Mouse (Mus musculus) embryonic facial prominence, embryonic 12.5 days (tissue): ENCODE results near the gene Pip4k2b. TPM values are rescaled to one million over a fixed set of nuclear protein-coding genes. Genes with fewer than 3 reads are reported as not detected.

Experiments
- ATAC-seq: fragments of 200-750 bp; cut with Nextera tagmentation; 2 replicates; pipeline ENCODE4 v1.8.0; 2017; ENCODE audit not compliant: insufficient number of reproducible peaks, insufficient read depth, low FRiP score, low TSS enrichment
- H3K27ac ChIP-seq: fragments of 300-500 bp; sonication (generic); 2 replicates; pipeline ENCODE4 v1.5.1; 2016; ENCODE audit warnings: mild to moderate bottlenecking
- H3K27me3 ChIP-seq: fragments of 300-500 bp; sonication (generic); 2 replicates; pipeline ENCODE4 v1.6.1; 2016; ENCODE audit warnings: mild to moderate bottlenecking, moderate library complexity
- H3K36me3 ChIP-seq: fragments of 300-500 bp; sonication (generic); 2 replicates; pipeline ENCODE4 v1.6.1; 2016; ENCODE audit warnings: mild to moderate bottlenecking
- H3K4me1 ChIP-seq: fragments of 300-500 bp; sonication (generic); 2 replicates; pipeline ENCODE4 v1.6.1; 2016
- H3K4me2 ChIP-seq: fragments of 300-500 bp; sonication (generic); replicated peaks from 2 replicates; pipeline ENCODE4 v1.6.1; 2016; ENCODE audit warnings: mild to moderate bottlenecking, moderate library complexity
- H3K4me3 ChIP-seq: fragments of 300-500 bp; sonication (generic); 2 replicates; pipeline ENCODE4 v1.5.1; 2016; ENCODE audit warnings: mild to moderate bottlenecking
- H3K9ac ChIP-seq: fragments of 300-500 bp; sonication (generic); 2 replicates; pipeline ENCODE4 v1.6.1; 2016; ENCODE audit warnings: mild to moderate bottlenecking, moderate library complexity
- H3K9me3 ChIP-seq: fragments of 300-500 bp; sonication (generic); 2 replicates; pipeline ENCODE4 v1.6.1; 2016; ENCODE audit warnings: mild to moderate bottlenecking, moderate library complexity
- WGBS: fragments of 180-500 bp; shearing (Covaris S2); methylation state at CpG from one replicate; pipeline ENCODE4 v1.1.7; 2016; 5-methylcytosine and 5-hydroxymethylcytosine counted together
- polyA plus RNA-seq: library from polyadenylated mRNA; unstranded; fragments of >200 nt; fragmentation: Nextera tagmentation; extraction: Ambion mirVana; gene quantifications from 2 replicates; pipeline ENCODE4 v1.2.1, GENCODE M21; 2016

Pip4k2b gene
- polyA plus RNA-seq, 1 experiment from 2014 or later, result 3.0 TPM

DNA sequence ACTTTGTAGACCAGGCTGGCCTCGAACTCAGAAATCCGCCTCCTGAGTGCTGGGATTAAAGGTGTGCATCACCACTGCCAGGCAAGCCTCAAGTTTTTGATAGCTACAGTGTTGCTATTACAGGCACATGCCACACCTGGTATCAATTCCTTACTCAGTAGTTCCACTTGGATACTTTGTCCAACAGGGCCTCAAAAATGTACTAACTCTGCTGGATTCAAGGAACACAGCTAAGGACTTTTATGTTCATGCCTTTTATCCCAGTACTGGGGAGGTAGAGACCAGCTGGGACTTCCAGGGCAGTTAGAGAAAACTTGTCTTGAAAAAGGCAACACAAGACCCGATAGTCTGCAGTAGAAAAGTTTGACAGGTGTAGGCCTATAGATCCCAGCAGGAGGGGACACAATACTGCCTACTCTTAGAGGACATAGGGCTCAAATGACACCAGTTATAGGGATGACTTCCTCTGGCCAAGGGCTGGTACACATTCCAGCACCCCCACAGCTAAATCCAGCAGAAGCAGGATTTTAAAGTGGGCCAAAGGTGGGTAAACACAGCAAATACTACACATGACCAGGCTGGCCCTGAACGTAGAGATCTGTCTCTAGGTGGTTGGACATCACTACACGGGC is 32.1 kb upstream of the Pip4k2b start:
- H3K4me1 ChIP-seq, result peaks cover 13% of the 10 kb centered on the region
- WGBS, result 55% methylated on average over 5 of the region's 5 CpGs
- H3K4me3 ChIP-seq, result no peak overlapping the region
- no peak overlapping the region for H3K9ac ChIP-seq
- no peaks in the 10 kb centered on the region for H3K9me3 ChIP-seq
- 0 out of 2 replicates have a peak, but pooled peaks have one; percentile 29 for ATAC-seq
- peaks cover 48% of the 10 kb centered on the region for H3K36me3 ChIP-seq
- no peaks in the 10 kb centered on the region for H3K27me3 ChIP-seq
- H3K27ac ChIP-seq, result no peak overlapping the region
- no peak overlapping the region for H3K4me2 ChIP-seq

GRCm38 (mm10) chr11:97775808-97776496 is 31.4 kb upstream of the Pip4k2b start, which contains the start of gene 1700001P01Rik:
Gene 1700001P01Rik (minus strand): TSS chr11:97775918.
- H3K9ac ChIP-seq, result no peak within 1 kb of the TSS
- no peak within 1 kb of the TSS for H3K4me3 ChIP-seq
- no peak within 1 kb of the TSS for H3K27ac ChIP-seq
- H3K4me1 ChIP-seq, result peaks cover 12% of the 10 kb centered on the region
- 55% methylated on average over 17 of the region's 17 CpGs for WGBS
- no peak for ATAC-seq
- no peak within 1 kb of the TSS for H3K4me2 ChIP-seq
- H3K9me3 ChIP-seq, result no peaks in the 10 kb centered on the region
- H3K36me3 ChIP-seq, result peaks cover 47% of the 10 kb centered on the region
- no peaks in the 10 kb centered on the region for H3K27me3 ChIP-seq

DNA sequence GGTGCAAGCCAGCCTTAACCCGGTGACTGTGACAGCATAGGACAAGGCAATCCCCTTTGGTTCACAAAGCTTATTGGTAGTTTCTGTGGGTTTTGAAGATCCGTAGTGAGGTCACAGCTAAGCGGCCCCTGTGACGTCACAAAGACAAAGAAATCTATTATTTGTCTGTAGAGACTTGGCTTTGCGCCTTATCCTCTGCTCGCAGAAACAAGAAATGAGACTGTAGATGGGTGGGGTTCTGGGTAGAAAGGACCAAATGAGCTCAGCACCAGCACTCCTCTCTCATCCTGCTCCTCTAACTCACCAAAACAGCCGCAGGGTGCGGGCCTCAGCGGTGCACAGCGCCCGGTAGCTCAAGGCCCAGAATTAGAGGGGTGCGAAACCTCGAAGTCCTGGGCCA is 30.7 kb upstream of the Pip4k2b start:
- H3K27ac ChIP-seq, result no peak overlapping the region
- H3K4me1 ChIP-seq, result peaks cover 5% of the 10 kb centered on the region
- peaks cover 39% of the 10 kb centered on the region for H3K36me3 ChIP-seq
- H3K4me2 ChIP-seq, result no peak overlapping the region
- WGBS, result 79% methylated on average over 13 of the region's 13 CpGs
- no peaks in the 10 kb centered on the region for H3K9me3 ChIP-seq
- ATAC-seq, result no peak
- H3K4me3 ChIP-seq, result no peak overlapping the region
- no peak overlapping the region for H3K9ac ChIP-seq
- no peaks in the 10 kb centered on the region for H3K27me3 ChIP-seq

DNA sequence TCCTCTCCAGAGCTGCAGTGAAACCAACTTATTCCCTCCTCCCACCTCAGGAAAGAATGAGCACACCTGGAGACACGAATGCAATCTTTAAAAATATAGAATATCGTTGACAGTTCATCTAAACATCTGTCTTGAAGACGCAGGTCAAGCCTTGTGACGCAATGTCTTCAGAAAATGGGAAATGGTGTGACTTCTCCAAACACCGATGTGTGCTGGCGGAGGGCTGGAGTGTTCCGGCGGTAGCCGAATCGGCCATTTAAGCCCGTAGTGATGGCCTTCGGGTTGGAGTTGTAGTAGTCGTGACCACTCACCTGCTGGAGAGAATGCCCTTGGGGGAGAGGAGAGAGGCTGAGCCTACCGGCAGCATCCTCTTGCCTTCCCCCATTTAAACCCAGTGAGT is 26.9 kb upstream of the Pip4k2b start:
- Histone ChIP-seq H3K9ac (no peak overlapping the region), H3K9me3 (no peaks in the 10 kb centered on the region), H3K27me3 (no peaks in the 10 kb centered on the region), H3K27ac (no peak overlapping the region), H3K4me2 (no peak overlapping the region), H3K4me1 (no peaks in the 10 kb centered on the region; the same call in 1 of the 2 replicates), H3K36me3 (peaks cover 3% of the 10 kb centered on the region), H3K4me3 (no peak overlapping the region)
- no peak for ATAC-seq
- WGBS, result 82% methylated on average over 14 of the region's 14 CpGs

DNA sequence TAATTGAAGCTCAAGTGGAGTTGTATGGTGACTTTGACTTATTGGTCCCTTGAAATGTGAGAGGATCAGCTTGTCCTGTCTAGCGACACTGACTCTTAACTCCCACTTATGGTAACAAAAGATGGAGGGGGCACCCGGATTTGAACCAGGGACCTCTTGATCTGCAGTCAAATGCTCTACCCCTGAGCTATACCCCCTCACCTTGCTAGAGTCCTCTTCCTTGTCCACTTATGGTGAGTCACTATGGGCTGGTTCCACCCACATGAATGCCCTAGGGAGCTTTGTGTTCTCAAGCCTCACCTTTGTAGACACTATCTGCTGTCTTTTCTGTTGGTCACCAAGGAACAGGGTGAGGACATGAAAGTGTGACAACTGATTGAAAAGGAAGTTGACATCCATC is 25.2 kb upstream of the Pip4k2b start:
- no peaks in the 10 kb centered on the region for H3K9me3 ChIP-seq
- H3K9ac ChIP-seq, result no peak overlapping the region
- H3K4me3 ChIP-seq, result no peak overlapping the region
- 45% methylated on average over 2 of the region's 2 CpGs for WGBS
- H3K4me2 ChIP-seq, result no peak overlapping the region
- H3K4me1 ChIP-seq, result peaks cover 12% of the 10 kb centered on the region; the same call in 1 of the 2 replicates
- no peaks in the 10 kb centered on the region for H3K27me3 ChIP-seq
- no peak overlapping the region for H3K27ac ChIP-seq
- no peaks in the 10 kb centered on the region for H3K36me3 ChIP-seq
- ATAC-seq, result no peak

- peak within 1 kb of the TSS; percentile 89 for H3K27ac ChIP-seq
- H3K9me3 ChIP-seq, result no peaks in the 10 kb centered on the region
- H3K4me2 ChIP-seq, result peak within 1 kb of the TSS; percentile 84
- under 1% methylated on average over 38 of the region's 38 CpGs for WGBS
- peak; percentile 85 for ATAC-seq
- H3K9ac ChIP-seq, result peak within 1 kb of the TSS; percentile 87
- H3K36me3 ChIP-seq, result peaks cover 24% of the 10 kb centered on the region
- H3K4me1 ChIP-seq, result peaks cover 13% of the 10 kb centered on the region; the same call in 1 of the 2 replicates
- H3K4me3 ChIP-seq, result peak within 1 kb of the TSS; percentile 94
- H3K27me3 ChIP-seq, result no peaks in the 10 kb centered on the region
These were observed 21.8 kb upstream of the Pip4k2b start, which contains the start of gene Cwc25 for GRCm38 (mm10) chr11:97766154-97766881. Gene Cwc25 (minus strand): TSS chr11:97766556.

DNA sequence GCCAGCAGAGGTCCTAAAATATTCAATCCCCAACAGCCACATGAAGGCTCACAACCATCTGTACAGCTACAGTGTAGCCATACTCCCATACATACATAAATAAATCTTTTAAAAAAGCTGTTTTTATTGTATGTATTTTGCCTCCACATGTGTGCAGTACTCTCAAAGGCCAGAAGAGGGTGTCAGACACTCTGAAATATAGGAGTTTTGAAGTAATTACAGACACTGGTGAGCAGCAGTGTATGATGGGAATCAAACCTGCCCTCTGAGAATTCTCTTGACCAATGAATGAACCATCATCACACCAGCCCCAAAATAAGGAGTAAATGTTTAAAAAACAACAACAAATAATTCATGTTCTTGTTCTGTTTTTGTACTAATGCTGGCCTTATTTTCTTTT is 17.1 kb upstream of the Pip4k2b start:
- Histone ChIP-seq H3K27ac (no peak overlapping the region), H3K27me3 (no peaks in the 10 kb centered on the region), H3K36me3 (peaks cover 57% of the 10 kb centered on the region), H3K4me3 (no peak overlapping the region), H3K4me1 (peaks cover 13% of the 10 kb centered on the region; the same call in 1 of the 2 replicates), H3K9me3 (no peaks in the 10 kb centered on the region), H3K9ac (no peak overlapping the region), H3K4me2 (no peak overlapping the region)
- ATAC-seq, result no peak

DNA sequence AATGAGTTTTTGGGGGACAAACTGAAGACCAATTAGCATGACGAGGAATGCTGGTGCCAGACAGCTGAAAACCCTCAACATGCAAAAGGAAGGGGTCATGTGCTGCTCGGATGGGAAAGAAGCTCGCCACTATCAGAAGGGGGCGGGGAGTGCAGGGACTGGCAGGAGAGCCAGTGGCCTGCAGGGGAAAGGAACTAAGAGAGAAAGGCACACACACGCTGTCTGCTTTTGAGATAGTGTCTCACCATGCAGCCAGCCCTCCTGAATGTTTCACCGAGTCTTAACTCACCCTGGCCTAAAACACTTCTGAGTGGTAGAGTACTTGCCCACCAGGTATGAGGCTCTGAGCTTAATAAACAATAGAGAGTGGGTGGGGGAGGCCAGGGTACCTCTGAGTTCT is 14.4 kb upstream of the Pip4k2b start:
- Histone ChIP-seq H3K4me2 (no peak overlapping the region), H3K27me3 (no peaks in the 10 kb centered on the region), H3K36me3 (peaks cover 76% of the 10 kb centered on the region), H3K27ac (no peak overlapping the region), H3K9me3 (no peaks in the 10 kb centered on the region), H3K9ac (no peak overlapping the region), H3K4me3 (no peak overlapping the region), H3K4me1 (no peaks in the 10 kb centered on the region)
- no peak for ATAC-seq
- WGBS, result 87% methylated on average over 6 of the region's 6 CpGs

DNA sequence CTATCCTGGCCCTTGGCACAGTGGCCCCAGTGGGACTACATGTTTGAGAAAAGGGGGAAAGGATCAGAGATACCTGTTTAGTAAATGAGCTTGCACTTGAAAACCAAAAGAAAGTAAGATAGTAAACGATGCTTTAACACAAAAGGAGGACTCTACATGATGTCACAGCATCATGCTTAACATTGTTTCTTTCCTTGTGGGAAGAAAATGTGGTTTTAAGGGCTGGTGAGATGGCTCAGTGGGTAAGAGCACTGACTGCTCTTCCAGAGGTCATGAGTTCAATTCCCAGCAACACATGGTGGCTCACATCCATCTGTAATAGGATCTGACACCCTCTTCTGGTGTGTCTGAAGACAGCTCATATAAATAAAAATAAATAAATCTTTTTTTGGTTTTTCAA is 13.6 kb upstream of the Pip4k2b start:
- Histone ChIP-seq H3K27me3 (no peaks in the 10 kb centered on the region), H3K36me3 (peaks cover 78% of the 10 kb centered on the region), H3K4me2 (no peak overlapping the region), H3K9ac (no peak overlapping the region), H3K9me3 (no peaks in the 10 kb centered on the region), H3K27ac (no peak overlapping the region), H3K4me3 (no peak overlapping the region), H3K4me1 (no peaks in the 10 kb centered on the region)
- ATAC-seq, result no peak
- WGBS, result 88% methylated on average over 1 of the region's 1 CpGs

- no peak for ATAC-seq
- Histone ChIP-seq H3K36me3 (peaks cover 83% of the 10 kb centered on the region), H3K4me1 (no peaks in the 10 kb centered on the region), H3K4me3 (no peak overlapping the region), H3K27me3 (no peaks in the 10 kb centered on the region), H3K9ac (no peak overlapping the region), H3K4me2 (no peak overlapping the region), H3K27ac (no peak overlapping the region), H3K9me3 (no peaks in the 10 kb centered on the region)
- 93% methylated on average over 8 of the region's 8 CpGs for WGBS
These were observed 8.8 kb upstream of the Pip4k2b start for GRCm38 (mm10) chr11:97753277-97753676.

- peaks cover 66% of the 10 kb centered on the region for H3K36me3 ChIP-seq
- H3K4me3 ChIP-seq, result no peak overlapping the region
- no peaks in the 10 kb centered on the region for H3K27me3 ChIP-seq
- ATAC-seq, result no peak
- 84% methylated on average over 5 of the region's 5 CpGs for WGBS
- no peaks in the 10 kb centered on the region for H3K9me3 ChIP-seq
- H3K4me2 ChIP-seq, result no peak overlapping the region
- H3K9ac ChIP-seq, result no peak overlapping the region
- no peak overlapping the region for H3K27ac ChIP-seq
- H3K4me1 ChIP-seq, result peaks cover 1% of the 10 kb centered on the region; the same call in 1 of the 2 replicates
These were observed 4.0 kb upstream of the Pip4k2b start for GRCm38 (mm10) chr11:97748496-97748895.
